Mouse (Mus musculus) NIH3T3 (cell line): ENCODE results near the gene Pgam2.
A peak's percentile ranks its signal among the peaks of the same experiment; 100 is the strongest.

Experiments used
- DNase-seq: peaks from one replicate; pipeline ENCODE4 v3.0.0-alpha.2; 2012; ENCODE audit warnings: low read depth

Gene Pgam2

GRCm38 (mm10) chr11:5778481-5778880, 25.1 kb downstream of the Pgam2 start:
- DNase-seq, result no peak

- DNase-seq, result no peak
Observed at GRCm38 (mm10) chr11:5766019-5766418, 37.5 kb downstream of the Pgam2 start.

- DNase-seq, result no peak
Observed at GRCm38 (mm10) chr11:5762633-5762982, 40.9 kb downstream of the Pgam2 start.

- DNase-seq, result peak; percentile 96
Observed at GRCm38 (mm10) chr11:5761820-5762632, 41.5 kb downstream of the Pgam2 start, which contains the start of gene Urgcp. TSS of gene Urgcp (minus strand) at chr11:5762376.

DNA sequence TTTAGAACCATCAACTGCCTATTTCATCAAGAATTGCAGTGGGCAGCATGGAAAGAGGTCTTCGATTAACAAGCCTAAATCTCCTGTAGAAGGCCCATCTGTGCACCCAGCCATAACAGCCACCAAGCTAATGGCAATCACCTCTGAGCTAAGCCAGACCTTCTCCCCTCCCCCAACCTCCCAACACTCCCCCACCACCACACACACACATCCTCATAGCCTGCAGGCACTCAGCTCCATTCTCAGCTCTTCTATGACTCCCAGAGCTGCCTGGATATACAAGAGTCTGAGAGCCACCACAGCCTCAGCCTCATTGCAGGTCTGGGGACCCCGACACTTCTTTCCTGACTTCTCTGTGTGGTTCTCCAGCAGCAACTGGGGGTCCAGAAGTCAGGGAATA, 49.8 kb downstream of the Pgam2 start:
- DNase-seq, result no peak
